Mouse (Mus musculus) left cerebral cortex, postnatal 25 days (tissue): Measurements from ENCODE around the gene Sync. TPM values are rescaled to one million over a fixed set of nuclear protein-coding genes. Genes with fewer than 3 reads are reported as not detected.

ENCODE experiments used
- DNase-seq, 2 experiments: peaks; one replicate each; pipeline ENCODE4 v3.0.0; 2022; ENCODE audit warnings: low spot score in 2 of 2, mixed read lengths in 1 of 2
- intact Hi-C: fragments of 180-260 bp; cut with DNase I; formaldehyde crosslinking; loops from one replicate; pipeline ENCODE4 v1.15.1; 2025
- total RNA-seq, 2 experiments: library from RNA; stranded (reverse); gene quantifications; 2 replicates each; pipeline ENCODE4 v1.2.3; 2021

The Sync gene
- total RNA-seq, 2 experiments from 2014 or later, result 1.4 to 1.6 TPM

GRCm38 (mm10) chr4:129295188-129295587 lies 7.8 kb downstream of the Sync start:
- intact Hi-C loops, result loop anchor here (5.0 kb wide), 1 partner anchor 147 kb away; the partner anchor contains the start of gene Zbtb8b
- DNase-seq, result no peak

- no peak for DNase-seq
- intact Hi-C loops, result loop anchor here (5.0 kb wide), 1 partner anchor 146 kb away; the partner anchor contains the start of gene Zbtb8b
Observed at GRCm38 (mm10) chr4:129296066-129296465, 8.6 kb downstream of the Sync start.

GRCm38 (mm10) chr4:129297724-129298123 lies 10.3 kb downstream of the Sync start:
- DNase-seq, result peak; percentile 23 to 85
- intact Hi-C loops, result loop anchor here (5.0 kb wide), 1 partner anchor 145 kb away; the partner anchor contains the start of gene Zbtb8b

GRCm38 (mm10) chr4:129299121-129299520 lies 11.7 kb downstream of the Sync start:
- intact Hi-C loops, result loop anchor here (5.0 kb wide), 1 partner anchor 143 kb away; the partner anchor contains the start of gene Zbtb8b
- DNase-seq, result no peak

- no peak for DNase-seq
- intact Hi-C loops, result no loop called here
Observed at GRCm38 (mm10) chr4:129303401-129303800, 16.0 kb downstream of the Sync start.

GRCm38 (mm10) chr4:129303816-129304215 lies 16.4 kb downstream of the Sync start:
- intact Hi-C loops, result no loop called here
- no peak for DNase-seq

- intact Hi-C loops, result no loop called here
- no peak for DNase-seq
Observed at GRCm38 (mm10) chr4:129304306-129304705, 16.9 kb downstream of the Sync start.

GRCm38 (mm10) chr4:129307936-129308335 lies 20.5 kb downstream of the Sync start:
- intact Hi-C loops, result no loop called here
- no peak for DNase-seq

- intact Hi-C loops, result no loop called here
- DNase-seq, result no peak
Observed at GRCm38 (mm10) chr4:129313886-129314285, 26.5 kb downstream of the Sync start.

- DNase-seq, result no peak
- intact Hi-C loops, result no loop called here
Observed at GRCm38 (mm10) chr4:129320876-129321275, 33.5 kb downstream of the Sync start.

GRCm38 (mm10) chr4:129322042-129322441 lies 34.6 kb downstream of the Sync start:
- intact Hi-C loops, result no loop called here
- peak in 1 of 2 experiments; percentile 67 for DNase-seq

- intact Hi-C loops, result no loop called here
- DNase-seq, result no peak
Observed at GRCm38 (mm10) chr4:129323491-129323890, 36.1 kb downstream of the Sync start.

- DNase-seq, result peak in 1 of 2 experiments; percentile 64
- intact Hi-C loops, result no loop called here
Observed at GRCm38 (mm10) chr4:129324756-129325155, 37.3 kb downstream of the Sync start.

- intact Hi-C loops, result no loop called here
- DNase-seq, result no peak
Observed at GRCm38 (mm10) chr4:129326191-129326590, 38.8 kb downstream of the Sync start.

- intact Hi-C loops, result no loop called here
- no peak for DNase-seq
Observed at GRCm38 (mm10) chr4:129332846-129333245, 45.4 kb downstream of the Sync start.

- no peak for DNase-seq
Observed at GRCm38 (mm10) chr4:129334677-129335215, 47.3 kb downstream of the Sync start.

GRCm38 (mm10) chr4:129335216-129336074 lies 48.0 kb downstream of the Sync start, which contains the start of the genes Rbbp4 and Zbtb8os:
Gene Rbbp4, minus strand, starts transcription at chr4:129335370.
Gene Zbtb8os, plus strand, starts transcription at chr4:129335695.
- DNase-seq, result peak; percentile 96 to 98
- intact Hi-C loops, result loop anchor here (1.0 kb wide), 1 partner anchor 126 kb away; the partner anchor contains the start of gene Bsdc1

More at GRCm38 (mm10) chr4:129334677-129335215, 47.3 kb downstream of the Sync start:
- intact Hi-C loops, result loop anchor here (1.0 kb wide), 1 partner anchor 127 kb away; the partner anchor contains the start of gene Bsdc1

GRCm38 (mm10) chr4:129336291-129336690 lies 48.9 kb downstream of the Sync start:
- intact Hi-C loops, result no loop called here
- DNase-seq, result no peak

- intact Hi-C loops, result no loop called here
- no peak for DNase-seq
Observed at GRCm38 (mm10) chr4:129339743-129340142, 52.3 kb downstream of the Sync start.

GRCm38 (mm10) chr4:129341888-129342287 lies 54.5 kb downstream of the Sync start:
- DNase-seq, result no peak

More at GRCm38 (mm10) chr4:129341888-129342287, 54.5 kb downstream of the Sync start:
- intact Hi-C loops, result no loop called here
